Mouse (Mus musculus) monocyte, adult 2 months (primary cell): ENCODE data around the gene Plxna2.

Experiments
- DNase-seq, 2 experiments: peaks; one replicate each; pipeline ENCODE4 v3.0.0; 2022; ENCODE audit warnings: low spot score in 2 of 2, low read depth in 1 of 2

Gene Plxna2

DNA sequence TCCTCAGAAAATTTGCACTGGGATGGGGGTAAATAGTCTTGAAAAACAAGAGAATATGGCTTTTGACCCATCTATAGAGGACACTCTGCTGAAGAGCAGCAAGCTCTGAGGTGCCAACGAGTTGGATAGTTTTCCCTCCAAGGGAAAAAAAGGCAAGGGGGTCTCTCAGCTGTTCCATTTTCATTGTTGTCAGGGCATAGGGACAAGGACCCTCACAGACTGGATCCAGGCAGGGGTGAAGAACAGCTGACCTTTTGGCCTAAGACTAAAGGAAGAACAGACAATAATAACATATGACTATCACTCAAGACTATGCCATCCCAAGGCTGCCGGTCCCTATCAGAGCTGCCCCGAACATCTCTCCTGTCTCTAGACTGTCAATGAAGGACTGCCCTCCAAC is 4.2 kb downstream of the Plxna2 start:
- no peak for DNase-seq

DNA sequence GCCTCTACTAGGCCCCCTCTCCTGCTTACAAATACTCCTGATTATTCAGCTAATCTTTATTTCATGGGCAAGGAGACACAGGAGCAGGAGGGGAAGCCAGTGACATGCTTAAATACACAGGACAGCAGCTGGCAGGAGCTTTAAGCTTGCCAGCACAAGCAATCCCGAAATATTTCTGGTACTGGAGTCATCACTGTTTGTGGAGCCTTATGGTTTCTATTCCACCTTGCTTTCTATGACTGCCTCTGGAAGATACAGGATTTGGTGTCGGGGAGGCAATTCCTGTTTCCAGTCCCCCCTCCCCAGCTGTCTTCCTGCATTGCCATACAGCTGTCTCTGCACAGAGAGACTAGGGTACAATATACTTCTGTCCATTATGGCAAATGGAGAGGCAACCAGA is 4.7 kb downstream of the Plxna2 start:
- DNase-seq = no peak

DNA sequence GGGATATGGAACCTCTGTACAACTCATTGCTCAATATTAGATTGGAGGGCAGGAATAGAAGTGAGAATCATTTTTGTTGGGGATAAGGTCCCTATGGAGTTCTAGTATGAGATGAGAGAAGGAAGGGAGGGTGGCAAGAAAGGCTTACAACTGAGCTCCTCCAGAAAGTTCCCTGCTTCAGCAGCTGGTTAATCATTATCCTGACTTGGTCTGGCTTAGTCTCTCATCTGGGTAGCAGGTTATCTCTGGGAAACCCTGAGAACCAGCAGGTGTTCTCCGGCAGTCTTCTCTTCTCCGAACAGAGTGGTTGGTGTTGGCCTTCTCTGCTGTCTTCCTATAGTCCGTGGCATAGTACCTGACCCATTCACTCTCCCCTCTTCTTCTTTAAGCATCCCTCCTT is 5.6 kb downstream of the Plxna2 start:
- DNase-seq = no peak

DNA sequence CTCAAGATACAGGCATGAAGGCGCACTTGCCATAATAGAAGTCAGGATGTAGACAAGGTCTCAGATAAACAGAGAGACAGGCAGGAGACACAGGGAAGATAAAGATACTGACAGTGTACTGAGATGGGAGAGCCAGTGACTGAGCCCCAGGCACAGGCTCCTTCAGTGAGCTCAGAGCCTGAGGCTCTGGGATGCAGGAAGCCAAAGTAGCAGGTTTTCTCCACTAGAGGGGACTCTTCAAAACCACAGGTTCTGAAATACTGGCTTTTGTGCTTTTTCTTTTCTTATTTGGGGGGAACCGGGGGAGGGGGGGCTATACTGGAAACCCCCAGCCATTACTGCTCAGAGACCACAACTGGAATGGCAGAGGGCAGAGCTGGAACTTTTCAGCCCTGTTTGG is 6.4 kb downstream of the Plxna2 start:
- DNase-seq = no peak

DNA sequence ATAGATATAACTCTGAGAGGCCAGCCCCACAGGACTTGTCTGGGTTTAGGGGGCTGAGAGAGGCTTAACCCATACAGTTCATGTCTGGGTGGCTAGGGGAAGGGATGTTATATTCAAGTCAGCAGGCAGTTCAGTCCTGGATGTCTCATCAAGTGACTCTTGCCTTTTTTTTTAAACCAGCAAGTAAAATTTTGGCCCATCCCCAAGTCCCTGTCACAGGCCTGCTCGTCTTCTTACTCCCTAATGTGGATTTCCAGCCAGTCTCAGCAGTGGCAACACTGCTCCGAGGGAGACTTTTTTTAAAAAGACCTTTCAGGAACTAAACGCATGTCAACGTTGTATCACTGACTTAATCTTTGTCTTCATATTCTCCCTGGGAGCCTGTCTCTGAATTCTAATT is 7.0 kb downstream of the Plxna2 start:
- DNase-seq = no peak

DNA sequence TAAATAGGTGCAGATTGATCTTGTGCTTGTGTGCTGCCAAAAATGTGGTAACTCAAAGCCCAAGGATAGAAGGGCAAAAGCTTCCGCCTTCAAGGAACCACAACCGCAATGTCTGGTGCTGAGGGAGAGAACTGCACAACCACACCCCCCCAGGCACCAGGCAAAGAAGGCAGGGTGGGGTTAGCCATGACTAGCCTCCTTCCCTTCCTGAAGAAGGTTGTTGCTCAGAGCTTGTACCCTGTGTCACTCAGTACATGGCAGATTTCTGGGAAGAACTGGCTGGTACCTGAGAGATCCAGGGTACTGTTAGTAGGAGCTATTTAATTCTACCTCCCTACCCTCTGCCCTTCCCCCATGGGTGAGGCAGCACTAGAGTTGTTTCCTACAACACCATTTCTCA is 8.1 kb downstream of the Plxna2 start:
- no peak for DNase-seq

DNA sequence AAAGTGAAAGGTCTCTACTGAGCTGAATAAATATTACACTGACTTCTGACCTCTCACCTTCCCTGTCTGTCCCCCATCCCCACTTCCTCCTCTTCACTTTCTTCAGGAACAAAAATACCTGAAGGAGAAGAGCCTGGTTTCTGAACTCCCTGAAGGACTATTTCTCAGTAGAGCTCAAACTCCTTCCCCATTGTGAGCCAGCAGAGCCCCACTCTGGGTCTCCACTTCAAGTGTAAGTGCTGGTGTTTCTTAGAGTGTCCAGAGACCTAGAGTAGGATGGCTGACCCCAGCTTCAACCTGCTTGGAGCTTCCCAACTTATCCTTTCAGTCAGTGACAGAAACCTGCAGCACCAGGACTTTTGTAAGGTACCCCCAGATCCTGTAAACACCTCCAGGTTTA is 9.3 kb downstream of the Plxna2 start:
- DNase-seq = no peak

DNA sequence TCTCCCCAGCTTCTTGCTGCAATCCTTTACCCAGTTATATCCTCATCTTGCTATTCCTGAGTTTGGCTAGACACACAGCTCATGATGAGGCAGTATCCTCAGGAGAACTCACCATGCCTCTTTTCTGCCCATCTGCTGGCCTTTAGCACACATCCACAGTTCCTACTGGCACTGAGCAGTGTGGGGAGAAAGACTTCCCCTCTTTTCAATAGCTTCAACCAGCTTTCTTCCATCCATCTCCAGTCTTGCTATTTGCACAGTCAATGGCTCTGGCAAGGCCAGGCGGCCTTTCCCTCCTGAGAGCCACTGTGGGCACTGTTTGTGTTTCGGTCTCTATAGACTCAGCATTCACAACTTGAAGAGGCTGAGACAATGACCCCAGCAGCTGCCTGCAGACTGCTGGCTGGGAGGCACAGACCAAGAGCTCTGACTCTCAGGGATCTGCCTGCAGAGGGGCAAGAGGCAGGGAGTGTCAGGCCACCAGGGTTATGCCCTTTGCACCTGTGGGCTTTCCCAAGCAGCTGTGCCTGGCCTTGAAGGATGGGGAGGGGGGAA is 11.2 kb downstream of the Plxna2 start:
- no peak for DNase-seq

DNA sequence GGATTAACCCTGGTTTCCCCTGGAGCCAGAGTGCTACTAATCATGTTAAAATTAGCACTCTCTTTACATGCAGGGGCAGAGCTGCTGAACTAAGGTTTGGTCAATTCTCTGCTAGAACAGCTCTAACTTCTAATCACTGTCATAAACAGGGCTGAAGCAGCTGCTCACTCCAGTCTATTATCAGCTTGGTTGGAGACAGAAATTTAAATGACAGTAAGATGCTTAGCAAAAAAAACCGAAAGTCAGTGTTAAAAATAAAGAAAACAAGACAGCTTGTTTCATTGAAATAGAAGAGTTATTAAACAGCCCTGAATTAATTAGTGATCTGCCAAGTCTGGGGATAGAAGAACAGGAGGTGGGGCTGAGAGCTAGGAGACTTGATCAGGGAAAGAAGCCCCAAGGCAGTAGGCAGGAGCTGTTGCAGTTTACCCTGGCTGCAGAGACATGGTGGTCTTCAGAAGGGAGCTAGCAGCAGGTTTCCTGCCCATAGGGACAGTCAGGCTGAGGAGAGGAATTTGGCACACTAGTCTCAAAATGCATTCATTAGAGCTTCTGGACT is 12.6 kb downstream of the Plxna2 start:
- no peak for DNase-seq

DNA sequence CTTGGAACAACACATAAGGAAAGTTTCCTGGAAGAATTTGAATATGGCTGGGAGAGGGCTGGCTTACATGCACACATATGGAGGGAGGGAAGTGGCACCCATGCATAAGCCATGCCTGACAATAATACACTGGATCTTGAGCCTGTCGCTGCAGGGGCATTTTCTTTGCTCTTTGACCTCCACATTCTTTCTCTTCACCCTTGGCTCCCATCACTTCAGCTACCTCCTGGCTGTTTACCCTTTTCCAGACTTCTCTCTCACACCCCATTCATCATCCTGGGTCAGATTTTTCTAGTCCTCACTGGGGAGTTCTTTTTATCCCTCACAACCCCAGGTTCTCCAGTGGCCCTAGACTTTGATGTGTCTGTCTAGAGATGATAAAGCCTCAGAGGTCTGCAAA is 13.6 kb downstream of the Plxna2 start:
- no peak for DNase-seq

DNA sequence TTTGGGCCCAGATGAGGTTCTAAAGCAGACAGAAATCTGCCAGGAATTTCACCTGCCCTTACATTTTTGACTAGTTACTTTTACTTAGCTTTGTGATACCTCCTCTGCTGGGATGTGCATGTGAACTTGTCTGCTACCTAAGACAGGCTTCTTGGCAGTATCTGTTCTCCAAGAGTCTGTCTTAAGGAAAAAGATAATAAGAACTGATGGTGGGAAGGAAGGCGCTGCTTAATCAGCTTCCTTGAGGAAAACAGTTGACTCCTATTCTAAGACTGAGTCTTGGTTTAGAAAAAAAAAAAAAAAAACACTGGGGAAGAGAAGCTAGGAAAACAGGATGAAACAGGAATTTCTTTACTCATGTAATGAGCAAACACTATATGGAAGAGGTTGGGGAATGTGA is 14.0 kb downstream of the Plxna2 start:
- no peak for DNase-seq

DNA sequence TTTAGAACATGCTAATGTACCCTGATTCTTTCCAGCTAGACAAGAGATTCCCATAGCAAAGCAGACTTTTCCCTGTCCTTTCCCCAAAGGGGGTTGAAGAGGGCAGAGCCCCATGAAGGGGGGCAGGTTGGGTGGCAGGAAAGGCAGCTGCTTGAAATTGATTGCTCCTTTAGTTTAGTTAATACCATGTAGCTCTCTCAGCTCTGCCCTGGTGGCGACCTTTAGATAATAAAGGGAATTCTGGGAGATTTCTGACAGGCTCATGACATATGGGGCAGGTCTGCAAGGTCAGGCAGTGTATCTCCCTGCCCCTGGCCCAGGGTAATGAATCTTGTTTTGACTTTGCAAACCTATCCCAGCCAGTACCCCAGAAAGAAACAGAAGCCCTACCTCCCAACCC is 17.4 kb downstream of the Plxna2 start:
- DNase-seq = no peak

DNA sequence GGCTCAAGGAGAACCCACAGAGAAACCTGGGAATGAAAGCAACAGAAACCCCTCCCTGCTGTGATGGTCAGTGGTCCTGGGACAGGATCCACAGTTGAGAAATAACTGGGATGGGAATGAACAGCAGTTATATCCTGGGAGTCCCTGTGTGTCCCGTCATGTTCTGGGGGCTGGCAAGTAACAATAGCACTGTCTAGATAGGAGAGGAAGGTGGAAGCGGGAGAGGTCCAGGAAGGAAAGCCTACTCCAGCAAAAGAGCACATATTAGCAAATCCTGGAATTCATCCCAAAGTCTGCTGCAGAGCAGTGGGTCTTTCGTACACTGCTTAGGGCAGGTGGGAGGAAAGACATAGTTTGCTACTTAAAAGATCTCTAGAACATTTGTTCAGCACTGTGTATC is 17.9 kb downstream of the Plxna2 start:
- no peak for DNase-seq

DNA sequence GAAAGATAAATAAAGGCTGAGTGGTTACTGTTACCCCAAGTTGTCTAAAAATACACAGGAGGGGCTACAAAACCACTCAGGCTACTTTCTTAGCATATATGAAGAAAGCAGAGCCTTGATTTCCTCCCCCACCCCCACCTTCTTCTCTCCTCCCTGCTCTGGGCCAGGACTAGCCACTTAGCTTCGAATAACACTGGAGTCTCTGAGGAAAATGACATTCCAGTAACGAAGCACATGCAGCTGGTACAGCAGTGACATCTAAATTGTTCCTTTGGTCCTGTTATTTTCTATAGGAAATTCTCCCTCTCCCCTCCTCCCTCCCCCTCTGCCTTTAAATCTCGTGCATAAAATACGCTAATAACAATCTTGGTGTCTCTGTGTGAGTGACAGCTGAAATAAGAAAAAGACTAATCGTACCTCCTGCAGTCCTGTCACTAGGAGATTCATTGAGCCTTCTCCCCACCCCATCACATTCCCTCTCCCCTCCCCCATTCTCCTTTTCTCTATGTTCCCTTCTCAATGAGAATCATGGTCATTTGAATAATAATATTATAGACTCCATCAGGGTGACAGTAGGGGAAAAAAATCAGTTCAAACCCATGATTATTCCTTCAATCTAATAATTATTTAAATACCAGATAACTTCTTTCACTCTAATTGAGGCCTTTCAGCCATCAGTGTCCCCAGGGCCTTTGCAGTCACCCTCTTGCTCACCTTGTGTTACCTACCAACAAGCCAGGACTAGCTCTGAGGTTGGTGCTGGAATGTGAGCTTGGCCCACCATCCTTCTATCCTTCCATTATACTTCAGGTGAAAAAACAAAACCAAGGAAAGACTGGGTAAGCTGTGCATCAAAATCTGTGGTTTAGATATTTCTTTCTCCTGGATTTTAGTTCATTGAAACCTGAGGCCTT is 19.6 kb downstream of the Plxna2 start:
- DNase-seq = no peak

DNA sequence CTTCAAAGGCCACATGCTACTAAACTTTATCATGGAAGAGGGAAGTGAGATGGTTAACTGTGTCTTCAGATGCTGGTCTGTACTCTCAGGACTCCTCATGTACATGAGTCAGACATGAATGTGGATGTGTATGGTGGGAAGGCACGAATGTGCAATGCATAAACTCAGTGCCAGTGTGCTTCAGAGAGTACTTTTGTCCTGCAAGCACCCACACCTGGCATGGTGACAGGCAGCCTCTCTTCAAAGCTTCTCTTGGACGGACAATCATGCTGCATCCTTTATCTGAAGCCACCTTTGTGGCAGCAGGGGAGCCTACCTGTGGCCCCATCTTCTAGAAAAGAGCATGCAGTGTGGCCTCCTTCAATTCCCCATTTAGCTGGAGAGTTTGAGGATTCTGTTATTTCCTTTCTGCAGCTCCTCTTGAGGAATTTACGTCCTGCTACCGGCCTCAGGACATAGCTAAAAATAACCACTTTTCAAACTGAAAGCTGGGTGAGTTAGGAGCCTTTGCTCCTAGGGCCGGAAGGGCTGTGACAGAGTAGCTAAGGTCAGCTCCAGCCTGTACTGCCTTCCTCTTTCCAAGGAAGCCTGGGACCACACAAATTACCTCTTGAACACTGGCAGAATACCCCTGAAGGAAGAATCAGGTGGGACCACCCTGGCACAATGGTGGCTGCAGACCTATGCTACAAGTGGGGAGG is 23.7 kb downstream of the Plxna2 start:
- DNase-seq = no peak

DNA sequence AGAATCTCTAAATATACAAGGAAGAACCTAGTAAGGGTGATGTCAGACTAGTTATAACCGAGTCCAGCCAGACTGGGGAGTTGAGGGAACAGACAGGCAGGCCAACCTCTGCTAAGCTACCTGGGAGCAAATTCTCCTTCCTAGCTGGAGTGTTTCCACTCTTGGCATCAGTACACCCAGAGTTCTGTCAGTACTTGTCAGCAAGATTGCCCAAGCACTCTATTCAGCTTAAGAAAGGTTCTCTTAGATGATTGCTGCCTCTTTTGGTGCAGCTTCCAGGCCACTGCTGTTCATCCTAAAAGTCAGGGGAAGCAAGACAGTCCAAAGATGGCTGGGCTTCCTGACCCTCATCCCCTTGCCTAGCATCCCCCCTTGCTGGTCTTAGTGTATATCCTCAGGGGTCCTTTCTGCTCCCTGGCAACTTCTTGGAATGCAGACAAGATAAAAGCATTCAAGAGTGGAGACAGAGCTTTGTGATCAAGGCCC is 24.3 kb downstream of the Plxna2 start:
- DNase-seq = no peak

DNA sequence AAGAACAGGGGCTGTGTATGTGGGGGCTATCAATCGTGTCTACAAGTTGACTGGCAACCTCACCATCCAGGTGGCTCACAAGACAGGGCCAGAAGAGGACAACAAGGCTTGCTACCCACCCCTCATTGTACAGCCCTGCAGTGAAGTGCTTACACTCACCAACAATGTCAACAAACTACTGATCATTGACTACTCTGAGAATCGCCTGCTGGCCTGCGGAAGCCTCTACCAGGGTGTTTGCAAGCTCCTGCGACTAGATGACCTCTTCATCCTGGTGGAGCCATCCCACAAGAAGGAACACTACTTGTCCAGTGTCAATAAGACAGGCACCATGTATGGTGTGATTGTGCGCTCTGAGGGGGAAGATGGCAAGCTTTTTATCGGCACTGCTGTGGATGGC is 25.9 kb downstream of the Plxna2 start:
- no peak for DNase-seq

DNA sequence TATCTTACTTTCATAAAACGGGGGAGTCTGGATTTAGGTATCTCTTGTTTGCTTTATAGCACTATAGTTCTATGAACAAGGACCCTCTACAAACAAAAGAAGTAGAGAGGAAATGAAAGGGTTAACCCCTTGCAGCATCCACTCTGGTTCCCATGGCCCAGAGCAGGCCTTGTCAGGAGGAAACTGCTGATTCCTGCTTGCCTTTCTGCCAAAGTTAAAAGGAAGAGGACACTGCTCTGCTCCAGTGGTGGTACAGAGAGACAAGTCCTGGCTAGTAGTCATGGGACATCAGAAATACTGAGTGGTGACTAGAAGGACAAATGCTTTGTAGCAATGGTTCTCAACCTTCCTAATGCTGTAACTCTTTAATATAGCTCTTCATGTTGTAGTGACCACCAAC is 27.9 kb downstream of the Plxna2 start:
- no peak for DNase-seq

DNA sequence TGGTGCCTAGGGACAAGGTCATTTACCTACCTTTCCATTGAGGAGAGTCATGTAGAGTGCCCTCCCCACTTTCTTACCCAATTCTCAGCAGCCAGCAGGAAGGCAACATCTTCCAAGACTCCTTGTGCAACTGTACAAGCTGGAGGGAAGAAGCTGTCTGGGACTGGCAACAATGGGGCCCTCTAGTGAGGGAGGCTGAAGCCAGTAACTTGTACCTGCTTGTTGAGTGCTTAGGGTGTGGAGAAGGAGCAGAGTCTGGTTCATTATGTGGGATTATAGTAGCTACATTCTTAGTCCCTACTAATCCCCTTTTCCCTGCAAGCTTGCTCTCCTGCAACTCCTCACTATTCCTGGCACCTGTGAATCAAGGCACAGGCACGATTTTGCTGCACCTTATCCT is 32.1 kb downstream of the Plxna2 start:
- no peak for DNase-seq

DNA sequence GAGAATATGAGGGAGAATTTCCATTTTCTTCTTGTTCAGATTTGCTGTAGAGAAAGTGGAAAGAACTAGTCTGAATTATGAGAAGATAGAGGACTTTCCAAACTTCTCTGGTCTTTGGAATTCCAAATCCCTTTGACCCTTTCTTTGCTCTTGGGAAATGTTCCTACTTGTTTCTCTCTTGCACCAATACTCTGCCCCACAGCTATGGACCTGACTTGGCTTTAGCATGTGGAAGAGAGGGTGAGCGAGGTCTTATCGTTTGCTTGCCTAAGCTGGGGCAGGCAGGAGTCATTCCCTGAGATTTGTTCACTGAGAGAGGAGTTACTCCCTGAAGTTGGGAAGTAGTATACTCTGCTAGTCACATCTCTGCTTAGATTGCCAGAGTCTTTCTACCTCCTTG is 32.5 kb downstream of the Plxna2 start:
- no peak for DNase-seq

DNA sequence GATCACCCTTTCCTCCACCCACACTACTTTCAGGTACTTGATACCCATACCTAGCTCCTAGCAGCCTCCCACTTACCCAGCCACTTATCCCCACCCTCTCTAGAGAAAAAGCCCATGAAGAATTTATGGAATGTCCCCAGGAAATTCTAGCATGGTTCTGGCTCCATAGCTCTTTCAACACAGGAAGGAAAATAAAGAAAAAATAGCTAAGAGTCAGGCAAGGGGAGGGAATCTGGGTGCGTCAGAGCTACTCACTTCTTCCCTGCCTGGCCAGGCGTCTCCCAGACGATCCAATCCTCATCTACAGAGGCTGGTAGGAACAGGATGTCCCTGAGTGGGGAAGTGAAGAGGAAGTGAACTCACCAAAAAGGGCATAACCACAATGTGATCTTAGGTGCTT is 34.0 kb downstream of the Plxna2 start:
- DNase-seq = no peak
